Mouse (Mus musculus) heart, postnatal 4 days (tissue): Measurements from ENCODE around the gene Rps15a. TPM values are rescaled to one million over a fixed set of nuclear protein-coding genes. Genes with fewer than 3 reads are reported as not detected.

Source experiments
- DNase-seq: peaks from one replicate; pipeline ENCODE4 v3.0.0; 2021
- total RNA-seq, 2 experiments: library from RNA; stranded (reverse); gene quantifications; 2 replicates each; pipeline ENCODE4 v1.2.3; 2021

Rps15a gene
- total RNA-seq, 2 experiments from 2014 or later, result 905 to 908 TPM

GRCm38 (mm10) chr7:118115533-118115876, 483 bp downstream of the Rps15a start:
- DNase-seq, result no peak

DNA sequence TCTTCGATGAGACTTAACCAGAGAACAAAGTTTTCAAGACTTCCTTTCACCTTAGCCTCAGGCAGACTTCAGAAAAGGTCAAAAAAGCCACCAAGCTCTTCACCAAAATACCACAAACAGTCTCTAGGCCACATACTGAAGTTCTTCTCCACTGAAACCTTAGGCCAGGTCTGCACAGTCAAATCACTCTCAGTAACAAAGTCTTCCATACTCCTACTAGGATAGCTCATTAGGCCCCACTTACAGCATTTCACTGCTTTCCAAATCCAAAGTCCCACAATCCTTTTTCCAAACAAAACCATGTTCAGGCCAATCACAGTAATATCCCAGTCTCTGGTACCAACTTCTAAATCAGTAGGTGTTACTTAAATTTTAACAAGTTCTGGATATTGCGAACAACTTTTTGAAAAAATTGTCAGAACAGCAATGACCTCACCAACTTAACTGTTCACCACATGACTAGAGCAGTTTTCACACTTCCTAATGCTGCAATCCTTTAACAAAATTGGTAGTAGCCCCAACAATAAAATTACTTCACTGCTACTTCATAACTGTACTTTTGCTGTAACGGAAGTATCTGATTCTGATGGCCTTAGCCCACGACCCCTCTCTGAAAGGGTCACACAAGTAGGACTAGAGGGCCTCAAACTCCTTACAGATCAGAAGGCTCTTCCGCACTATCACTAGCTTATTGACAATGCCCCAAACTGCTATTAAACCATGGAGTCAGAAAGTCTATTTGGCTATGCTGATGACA, 2.3 kb downstream of the Rps15a start:
- no peak for DNase-seq

GRCm38 (mm10) chr7:118111128-118111527, 4.9 kb downstream of the Rps15a start:
- no peak for DNase-seq

GRCm38 (mm10) chr7:118107671-118108070, 8.3 kb downstream of the Rps15a start:
- no peak for DNase-seq

- DNase-seq, result no peak
These were observed 11.4 kb downstream of the Rps15a start for GRCm38 (mm10) chr7:118104458-118105052.

DNA sequence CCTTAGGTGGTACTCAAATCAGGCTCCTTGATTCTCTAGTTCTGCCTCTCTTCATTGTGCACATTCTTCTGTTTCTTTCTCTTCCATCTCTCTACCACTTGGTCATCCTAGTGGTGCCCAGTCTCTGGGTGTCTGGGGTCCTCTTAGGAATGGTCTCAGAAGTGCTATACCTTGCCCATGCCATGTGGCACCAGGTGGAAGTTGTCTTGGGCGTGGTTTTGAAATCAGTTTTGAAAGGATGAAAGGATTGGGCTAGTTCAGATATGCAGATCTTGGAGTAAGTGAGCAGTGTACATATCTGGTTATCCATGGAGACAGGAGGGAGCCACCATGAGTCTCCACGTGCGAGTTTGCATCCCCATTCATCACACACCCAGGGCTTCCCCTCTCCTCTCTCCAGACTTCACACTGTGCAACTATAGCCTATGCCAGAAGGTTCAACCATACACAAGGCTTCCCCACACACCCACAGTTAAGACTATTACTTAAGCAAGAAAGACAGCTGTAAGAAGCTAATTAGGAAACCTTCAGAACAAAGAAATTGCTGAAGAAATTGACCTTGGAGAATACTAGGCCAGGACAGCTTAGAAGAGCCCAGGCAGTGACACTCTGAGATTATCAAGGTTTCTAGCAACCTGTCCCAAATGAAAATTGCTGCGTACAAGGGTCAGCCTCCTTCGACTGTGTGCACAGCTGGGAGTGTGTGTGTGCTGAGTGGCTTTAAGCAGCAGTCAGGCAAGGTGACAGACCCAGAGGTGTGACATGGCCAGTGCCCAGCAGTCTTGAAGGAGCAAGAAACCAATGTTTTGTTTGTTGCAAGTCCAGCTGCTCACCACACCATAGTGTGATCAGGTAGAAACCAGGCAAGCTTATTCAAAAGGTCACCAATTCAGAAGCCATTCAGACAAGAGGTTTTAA, 12.3 kb downstream of the Rps15a start:
- DNase-seq, result no peak

DNA sequence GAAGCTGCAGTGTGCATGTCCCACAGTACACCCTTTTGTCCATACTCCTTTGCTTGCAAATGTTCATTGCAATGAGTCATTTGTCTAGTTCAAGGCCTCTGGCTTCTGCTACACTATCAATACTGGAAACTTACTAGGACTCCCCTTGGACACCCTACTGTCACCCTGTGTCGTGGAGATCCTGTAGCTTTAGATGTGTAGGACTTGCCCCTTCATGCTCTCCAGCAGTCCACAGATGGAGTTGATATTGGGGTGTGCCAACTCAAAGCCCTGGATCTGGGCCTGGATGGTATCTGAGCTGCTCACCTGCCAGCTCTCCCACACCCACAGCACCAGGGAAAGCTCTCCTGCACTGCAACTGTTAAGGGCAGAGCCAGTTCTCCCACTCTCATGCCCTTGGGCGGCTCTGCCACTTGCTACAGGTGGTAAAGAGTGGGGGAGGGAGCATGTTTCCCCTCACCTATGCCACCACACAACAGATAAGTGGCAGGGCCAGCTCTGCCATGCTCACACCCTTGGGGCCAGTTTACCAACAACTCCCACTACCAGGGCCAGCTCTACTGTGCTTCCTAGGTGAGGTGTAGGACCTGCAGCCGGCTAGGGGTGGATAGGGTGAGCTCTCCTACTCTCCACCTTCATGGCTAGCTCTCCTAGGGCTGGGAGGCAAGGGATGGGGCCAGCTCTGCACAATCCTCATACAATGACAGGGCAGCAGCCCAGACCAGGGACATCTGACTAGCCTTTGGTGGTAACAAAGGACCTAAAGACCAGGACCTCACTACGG, 13.1 kb downstream of the Rps15a start:
- no peak for DNase-seq

DNA sequence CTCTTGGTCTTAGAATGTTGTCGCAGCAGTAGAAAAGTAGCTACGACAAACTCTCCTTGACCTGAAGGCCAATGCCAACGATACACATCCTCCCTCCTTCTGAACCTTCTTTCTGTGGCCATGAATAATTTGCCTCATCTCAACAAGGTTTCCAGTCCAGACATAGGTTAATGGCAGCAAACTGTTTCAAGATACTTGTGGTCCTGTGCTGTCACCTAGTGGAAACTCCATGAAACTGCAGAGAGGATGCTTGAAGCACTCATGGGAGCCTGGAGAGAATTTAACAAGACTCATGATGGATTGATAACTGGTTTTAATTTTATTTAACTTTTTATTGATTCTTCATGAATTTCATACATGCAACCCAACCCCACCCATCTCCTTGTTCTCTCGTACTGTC, 13.8 kb downstream of the Rps15a start:
- peak; percentile 45 for DNase-seq

GRCm38 (mm10) chr7:118097615-118098014, 18.4 kb downstream of the Rps15a start:
- DNase-seq, result no peak

DNA sequence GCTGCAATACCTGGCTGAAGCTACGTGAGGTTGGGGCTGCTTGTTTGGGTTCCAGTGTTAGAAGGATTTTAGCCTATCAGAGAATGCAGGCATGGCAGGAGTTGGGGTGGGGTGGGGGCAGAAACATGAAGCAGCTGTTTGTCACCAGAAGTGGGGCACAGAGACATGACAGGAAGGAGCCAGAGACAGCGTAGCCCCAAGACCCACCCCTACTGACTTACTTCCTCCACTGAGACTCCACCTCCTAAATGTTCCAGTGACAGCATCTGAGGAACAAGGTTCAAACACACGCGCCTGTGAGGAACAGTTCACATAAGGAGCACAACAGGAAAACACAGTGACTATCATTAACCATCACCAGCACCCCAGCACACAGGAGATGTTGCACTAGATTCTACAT, 36.0 kb downstream of the Rps15a start:
- DNase-seq, result no peak

DNA sequence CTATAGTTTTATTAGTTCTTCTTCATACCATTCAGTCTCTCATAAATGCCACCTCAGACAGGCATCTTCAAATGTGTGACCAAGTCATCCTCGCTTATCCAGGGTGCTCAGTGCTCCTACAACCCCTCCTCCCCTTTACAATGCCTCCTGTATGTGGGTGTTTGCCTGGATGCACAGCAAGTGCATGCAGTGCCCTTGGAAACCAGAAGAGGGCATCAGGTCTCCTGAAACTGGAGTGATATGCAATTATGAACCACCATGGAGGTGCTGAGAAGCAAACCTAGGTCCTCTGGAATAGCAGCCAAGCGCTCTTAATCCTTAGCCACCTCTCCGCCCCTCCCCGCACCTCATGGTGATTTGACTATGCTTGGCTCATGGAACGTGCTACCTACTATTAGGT, 36.9 kb downstream of the Rps15a start:
- no peak for DNase-seq

DNA sequence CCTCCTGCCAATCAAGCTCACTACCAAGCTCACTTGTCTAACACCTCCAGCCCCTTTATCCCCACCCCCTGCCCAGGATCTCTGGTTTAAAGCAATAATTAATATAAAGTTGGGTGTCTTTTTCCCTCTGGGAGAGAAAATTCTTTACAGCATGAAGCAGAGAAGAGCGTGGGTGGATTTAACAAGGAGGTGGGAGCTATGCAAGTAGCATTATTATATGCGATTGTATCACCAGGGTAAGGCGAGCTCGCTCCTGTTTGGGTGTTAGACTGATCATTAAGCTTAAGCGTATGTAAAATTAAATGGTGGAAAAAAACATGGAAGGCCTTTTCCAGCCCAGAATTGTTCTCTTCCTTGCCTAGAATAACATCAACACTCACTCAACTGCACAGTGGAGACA, 48.7 kb downstream of the Rps15a start:
- no peak for DNase-seq

DNA sequence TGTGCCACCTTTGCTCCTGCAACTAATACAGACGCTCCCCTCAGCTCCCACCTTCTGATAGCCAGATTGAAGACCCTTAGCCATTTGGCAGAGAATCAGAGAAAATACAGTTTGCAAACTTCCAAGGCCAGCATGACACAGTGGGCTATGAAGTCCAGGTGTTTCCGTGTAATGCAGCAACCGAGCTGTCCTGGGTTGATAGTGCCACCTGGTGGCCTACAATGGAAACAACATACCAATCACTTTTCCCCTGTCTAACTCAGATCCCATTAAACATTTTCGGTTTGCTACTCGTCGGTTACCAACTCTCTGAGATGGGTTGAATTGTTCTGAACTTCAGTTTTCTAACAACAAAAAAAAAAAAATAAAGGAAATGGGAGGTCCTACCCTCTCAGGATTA, 59.7 kb downstream of the Rps15a start:
- no peak for DNase-seq

Other genes with a start within 250 kb of the Rps15a start
- 10 to 100 TPM; 71.5 to 81.9 TPM for gene Arl6ip1, start 13.5 kb upstream of the Rps15a start, total RNA-seq
- 10 to 100 TPM; 47.1 to 49.9 TPM for gene Smg1, start 127.5 kb upstream of the Rps15a start, total RNA-seq